Mouse (Mus musculus) natural killer cell, adult 2 months (primary cell): ENCODE results near the gene Atg16l2.

Experiments
- DNase-seq, 2 experiments: peaks; one replicate each; pipeline ENCODE4 v3.0.0; 2022; ENCODE audit warnings: low spot score in 2 of 2

Gene Atg16l2

DNA sequence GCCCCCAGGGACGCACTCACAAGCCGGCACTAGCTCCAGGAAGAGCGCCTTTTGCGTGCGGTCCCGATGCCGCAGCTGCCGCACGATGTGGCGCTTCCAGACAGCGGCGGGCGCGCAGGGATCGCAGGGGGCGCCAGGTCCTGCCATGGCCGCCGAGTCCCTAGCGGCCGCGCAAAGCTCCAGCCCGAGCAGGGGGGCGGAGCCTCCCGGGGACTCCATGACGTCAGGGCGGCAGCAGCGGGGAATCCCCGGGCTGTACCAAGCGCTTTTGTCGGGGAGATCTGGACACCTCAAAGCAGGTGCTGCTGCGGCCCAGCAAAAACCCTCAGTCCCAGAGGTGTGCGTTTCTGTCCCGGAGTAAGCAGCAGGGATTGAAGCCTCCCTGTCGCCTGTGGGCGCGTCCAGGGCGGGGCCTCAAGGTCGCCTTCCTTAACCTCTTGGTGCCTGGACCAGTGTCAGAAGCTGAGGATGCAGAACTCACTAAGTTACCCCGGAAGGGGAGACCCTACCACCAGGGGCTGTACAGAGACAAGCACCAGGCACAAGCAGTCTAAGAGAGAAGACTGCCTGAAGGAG lies at the start of gene Atg16l2:
Atg16l2 (minus strand) TSS at position 371 of the 576 bp plus-strand sequence.
- peak; percentile 98 to 99 for DNase-seq

DNA sequence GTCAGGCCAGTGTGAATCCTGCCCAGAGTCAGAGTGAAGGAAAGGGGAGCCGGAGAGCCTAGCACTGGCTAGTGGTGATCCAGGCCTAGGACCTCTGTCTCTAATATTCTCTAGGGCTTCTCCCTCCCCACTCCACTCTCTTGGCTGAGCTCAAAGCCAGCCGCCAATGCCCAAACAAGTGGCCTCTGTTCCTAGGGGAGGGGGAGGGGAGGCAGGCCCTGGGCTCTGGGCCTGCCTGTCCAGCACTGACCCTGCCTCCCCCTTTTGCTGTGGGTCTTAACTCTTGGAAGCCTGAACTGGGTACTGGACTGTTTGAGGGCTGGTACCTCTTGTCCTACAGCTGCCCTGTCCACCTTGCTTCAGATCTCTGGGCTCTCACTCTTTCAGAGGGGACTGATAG lies 47.8 kb upstream of the Atg16l2 start:
- no peak for DNase-seq

DNA sequence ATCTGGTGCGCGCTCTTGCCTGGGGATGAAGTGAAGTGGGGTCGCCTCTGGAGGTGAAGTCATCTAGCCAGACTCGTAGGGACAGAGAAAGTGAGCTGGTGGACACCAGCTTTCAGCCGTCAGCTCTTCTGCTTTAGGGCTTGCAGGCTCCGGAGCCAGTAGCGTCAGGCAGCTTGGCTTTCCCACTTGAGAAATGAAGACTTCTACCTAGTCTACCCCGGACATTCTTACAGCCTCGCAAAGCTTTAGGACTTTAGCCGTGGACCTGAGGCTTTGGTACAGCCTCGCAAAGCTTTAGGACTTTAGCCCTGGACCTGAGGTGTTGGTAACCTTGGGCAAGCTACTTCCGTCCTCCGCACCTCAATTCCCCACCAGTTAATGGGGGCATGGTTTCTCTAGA lies 46.3 kb upstream of the Atg16l2 start:
- DNase-seq: no peak

DNA sequence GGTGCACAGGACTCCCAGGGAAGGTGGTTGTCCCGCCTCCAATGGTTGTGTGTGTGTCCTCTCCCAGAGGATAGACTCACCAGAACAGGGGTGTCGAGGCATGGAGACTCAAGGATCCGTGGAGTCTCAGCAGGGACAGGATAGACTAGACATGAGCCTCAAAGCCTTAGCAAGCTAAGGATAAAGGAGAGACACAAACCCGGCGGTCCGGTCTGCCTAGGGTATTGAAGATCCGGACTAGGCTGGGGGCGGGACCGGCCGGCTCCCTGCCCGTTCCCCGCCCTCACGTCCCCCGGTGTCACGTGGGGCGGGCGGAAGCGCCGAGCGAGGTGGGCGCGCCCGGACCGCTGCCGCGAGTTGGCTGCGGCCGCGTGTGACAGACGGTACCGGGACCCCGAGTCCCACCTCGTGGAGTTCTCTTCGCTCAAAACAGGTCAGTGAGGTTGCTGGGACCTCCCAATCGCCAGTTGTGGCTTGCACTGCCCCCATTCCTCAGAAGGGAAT lies 45.8 kb upstream of the Atg16l2 start, which contains the start of gene Arap1:
Arap1 (plus strand) TSS at position 301 of the 504 bp plus-strand sequence.
- peak; percentile 58 to 67 for DNase-seq

DNA sequence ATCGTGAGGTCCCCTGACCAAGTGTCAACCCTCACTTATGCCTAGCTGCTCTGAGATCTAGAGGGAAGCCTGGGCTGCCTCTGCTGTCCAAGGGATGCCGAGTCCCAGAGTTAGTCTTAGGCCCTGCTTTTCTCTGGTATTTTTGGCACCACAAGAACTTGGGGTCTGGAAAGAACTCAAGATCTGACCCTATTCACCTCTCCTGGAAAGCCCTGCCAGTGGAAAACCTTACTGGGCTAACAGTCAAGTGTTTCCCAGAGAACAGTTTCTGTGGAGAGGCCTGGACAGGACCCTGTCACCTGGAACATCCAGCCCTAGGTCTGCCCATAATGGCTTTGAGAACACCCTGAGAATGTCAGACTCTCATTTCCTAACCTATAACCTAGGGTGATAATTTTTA lies 44.9 kb upstream of the Atg16l2 start:
- no peak for DNase-seq

DNA sequence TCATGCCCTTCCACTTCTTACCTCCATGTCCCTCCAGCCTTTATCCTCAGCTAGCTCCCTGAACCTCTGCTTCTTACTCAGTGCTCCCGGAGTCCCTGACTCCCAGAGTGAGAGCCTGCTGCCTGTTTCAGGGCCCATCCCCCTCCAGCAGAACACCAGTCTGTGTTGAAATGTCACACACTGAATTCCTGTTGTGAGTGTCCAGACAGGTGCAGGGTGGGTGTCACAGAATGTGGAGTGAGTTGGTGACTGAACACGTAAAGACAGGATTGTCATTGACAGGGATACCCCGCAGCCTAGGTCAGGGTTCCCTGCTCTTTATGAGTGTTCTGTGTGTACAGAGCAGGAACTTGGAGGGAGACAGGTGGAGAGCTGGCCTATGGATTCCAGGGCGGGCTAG lies 42.8 kb upstream of the Atg16l2 start:
- DNase-seq: no peak

DNA sequence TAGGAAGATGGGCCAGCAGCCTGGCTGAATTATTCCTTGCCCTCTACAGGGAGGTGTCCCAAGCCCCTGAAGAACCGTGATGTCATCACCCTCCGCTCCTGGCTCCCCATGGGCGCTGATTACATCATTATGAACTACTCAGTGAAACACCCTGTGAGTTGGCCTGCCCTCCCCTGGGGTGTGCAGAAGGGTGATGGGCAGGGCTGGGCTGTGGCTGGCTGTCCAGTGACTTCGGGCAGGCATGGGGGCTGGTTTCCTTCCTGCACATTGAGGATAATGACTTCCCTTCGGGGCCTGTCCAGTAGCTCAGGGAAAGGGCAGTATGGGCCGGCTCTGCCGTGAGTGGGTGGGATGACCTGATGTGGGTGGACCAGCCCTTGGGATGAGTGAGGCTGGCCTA lies 41.1 kb upstream of the Atg16l2 start:
- DNase-seq: no peak

DNA sequence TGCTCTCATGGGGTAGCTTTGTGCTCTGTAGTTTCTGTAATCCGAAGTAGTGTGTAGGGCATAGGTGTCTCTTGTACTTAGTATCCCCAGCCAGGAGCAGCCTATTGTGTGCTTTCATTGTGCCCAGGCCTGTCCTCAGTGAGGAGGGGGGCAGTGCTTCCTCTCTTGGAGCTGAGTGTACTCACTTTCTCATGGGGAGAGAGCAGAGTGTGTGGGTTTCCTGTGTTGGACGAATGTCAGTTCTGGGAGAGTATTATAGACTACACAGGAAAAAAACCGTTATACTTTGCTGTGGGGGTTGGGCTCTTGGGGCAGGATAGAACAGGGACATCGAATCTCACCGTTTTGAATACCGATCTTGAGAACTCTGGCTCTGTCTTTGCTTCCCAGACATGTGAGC lies 39.4 kb upstream of the Atg16l2 start:
- DNase-seq: no peak

DNA sequence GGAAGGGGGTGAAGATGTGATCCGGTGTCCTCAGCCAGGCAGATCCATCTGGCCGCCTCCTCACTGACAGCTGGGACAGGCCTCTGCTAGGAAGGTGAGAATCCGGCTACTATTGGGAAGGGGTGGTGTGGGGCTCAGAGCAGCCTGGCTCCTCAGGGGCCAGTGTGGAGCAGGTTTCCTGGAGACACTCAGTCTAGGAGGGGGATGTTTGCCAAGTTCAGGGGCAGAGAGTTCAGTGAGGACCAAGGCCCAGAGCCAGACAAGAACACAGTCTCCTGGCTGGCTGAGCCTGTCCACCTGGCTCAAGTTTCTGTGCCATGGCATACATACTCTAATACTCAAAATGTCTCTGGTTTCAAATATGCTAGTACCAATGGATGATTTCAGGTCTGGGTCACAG lies 35.4 kb upstream of the Atg16l2 start:
- DNase-seq: no peak

DNA sequence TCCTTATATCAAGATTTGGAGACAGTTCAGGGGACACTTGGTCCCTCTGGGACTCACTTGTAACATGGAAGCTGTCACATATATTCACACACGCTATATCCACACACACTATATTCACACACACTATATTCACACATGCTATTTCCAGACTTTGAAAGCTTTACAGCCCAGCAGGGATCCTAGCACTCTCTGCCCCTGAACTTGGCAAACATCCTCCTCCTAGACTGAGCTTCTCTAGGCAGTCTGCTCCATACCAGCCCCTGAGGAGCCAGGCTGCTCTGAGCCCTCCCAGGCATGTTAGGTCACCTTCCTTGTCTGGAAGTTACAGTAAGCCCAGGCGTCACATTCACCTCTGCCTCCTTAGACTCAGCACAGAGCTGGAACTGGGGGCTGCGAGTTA lies 34.6 kb upstream of the Atg16l2 start:
- no peak for DNase-seq

DNA sequence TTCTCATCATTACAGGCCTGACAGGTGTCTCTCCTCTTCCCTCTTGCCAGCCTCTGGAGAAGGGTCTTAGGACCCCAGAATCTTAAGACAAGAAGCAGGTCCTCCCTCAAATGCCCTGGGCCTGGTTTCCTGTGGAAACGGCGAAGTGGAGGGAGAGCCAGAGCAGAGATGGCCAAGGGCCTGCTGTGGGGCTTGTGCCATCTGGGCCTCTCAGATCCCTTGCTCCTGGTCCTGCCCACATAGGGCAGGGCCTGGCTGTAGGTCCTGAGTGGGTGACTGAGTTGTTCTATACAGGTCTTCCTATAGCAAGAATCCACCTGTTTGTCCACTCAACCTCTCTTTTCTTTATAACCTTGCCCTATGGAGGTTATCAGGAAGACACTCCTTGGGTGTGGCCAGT lies 33.2 kb upstream of the Atg16l2 start:
- DNase-seq: no peak

DNA sequence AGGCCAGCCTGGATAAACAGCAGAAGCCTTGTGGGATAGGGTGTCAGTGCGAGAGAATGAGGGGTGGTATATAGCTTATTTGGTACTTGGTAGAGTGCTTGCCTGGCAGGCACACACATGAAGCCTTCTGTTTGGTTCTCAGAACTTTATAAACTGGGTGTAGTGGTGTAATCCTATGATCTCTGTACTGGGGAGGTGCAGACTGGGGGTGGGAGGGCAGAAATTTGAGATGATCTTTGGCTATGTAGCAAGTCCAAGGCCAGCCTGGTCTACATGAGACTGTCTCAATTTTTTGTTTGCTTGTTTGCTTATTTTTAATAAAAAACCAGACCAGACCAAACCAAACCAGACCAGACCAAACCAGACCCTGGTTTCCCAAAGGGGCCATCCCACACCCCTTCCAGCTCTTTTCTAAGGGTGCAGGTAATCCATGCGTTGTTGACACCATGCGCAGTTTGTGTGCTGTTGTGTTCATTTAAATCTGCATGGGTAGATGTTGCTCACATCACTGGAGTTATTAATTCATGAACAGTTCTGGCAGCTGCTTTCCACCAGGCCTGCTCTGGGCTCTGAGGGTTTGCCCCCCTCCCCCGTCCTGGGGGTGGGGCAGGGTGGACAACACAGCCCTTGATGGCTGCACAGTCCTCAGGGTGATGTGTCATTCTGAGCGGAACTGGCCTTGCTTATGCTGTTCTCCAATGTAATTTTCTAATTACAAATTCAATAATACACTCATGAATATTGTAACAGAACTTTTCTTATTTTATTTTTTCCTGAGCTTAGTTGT lies 30.2 kb upstream of the Atg16l2 start:
- no peak for DNase-seq

DNA sequence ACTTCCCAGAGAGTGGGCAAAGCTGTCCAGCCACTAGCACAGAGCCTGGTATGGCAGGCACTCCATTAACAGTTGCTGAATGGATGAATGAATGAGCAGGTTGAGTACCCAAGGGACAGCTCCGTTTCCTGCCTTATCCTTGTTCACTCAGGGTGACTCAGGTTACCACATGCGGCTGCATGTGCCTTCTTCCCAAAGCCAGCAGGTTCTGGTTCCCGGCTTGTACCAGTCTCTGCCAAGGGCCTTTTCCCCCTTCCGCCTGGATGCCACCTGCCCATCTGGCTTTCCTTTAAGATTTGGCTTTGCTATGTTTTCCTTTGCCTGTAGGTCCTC lies 28.8 kb upstream of the Atg16l2 start:
- no peak for DNase-seq

DNA sequence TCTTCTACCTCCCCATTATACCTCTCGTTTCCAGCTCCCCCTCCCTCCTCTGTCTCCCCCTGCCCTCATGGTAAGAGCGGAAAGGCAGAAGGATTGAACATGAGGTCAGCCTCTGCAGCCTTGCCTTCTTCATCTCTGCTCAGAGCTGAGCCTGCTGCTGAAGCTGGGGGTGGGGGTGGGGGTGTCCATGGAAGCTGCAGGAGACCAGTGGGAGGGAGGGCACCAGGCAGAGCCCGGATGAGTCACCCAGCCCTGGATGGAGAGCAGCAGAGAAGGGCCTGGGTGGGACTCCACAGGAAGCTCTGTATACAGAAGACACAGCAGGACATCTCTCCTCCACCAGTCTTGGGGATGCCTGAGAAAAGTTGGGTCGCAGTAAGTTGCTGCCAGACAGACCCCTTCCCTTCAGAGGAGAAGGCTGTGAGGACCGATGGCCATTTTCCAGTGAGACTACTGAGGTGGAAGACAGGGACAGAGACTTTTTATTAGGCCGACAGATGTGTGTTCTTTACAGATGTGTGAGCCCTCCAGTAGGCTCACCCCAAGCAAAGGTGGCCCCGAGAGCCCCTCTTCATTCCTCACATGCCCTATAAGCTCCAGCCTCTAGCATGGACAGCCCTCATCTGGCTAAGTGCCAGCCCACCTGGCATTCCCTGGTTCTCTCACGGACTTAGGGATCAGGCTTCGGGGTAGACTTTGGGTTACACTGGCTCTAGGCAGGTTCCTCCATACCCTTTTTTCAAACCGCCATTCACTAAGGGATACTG lies 28.2 kb upstream of the Atg16l2 start:
- DNase-seq: no peak

DNA sequence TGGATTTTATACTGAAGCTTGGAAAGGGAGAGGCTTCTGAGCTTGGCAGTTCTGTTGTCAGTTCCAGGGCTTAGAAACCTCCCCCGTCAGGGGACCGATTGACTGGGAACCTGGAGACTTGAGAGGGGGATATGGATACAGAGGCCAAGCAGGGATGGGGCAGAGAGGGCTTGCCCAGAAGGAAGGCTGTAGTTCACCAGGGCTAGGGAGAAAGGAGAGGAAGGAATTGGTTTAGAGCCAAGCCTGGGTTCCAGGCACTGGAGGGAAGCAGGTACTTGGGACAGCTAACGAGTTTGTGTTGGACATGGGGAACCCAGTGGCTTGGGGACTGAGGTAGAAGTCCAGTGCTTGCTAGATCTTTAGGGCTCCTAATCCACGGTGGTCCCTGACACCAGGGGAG lies 27.6 kb upstream of the Atg16l2 start:
- DNase-seq: no peak

DNA sequence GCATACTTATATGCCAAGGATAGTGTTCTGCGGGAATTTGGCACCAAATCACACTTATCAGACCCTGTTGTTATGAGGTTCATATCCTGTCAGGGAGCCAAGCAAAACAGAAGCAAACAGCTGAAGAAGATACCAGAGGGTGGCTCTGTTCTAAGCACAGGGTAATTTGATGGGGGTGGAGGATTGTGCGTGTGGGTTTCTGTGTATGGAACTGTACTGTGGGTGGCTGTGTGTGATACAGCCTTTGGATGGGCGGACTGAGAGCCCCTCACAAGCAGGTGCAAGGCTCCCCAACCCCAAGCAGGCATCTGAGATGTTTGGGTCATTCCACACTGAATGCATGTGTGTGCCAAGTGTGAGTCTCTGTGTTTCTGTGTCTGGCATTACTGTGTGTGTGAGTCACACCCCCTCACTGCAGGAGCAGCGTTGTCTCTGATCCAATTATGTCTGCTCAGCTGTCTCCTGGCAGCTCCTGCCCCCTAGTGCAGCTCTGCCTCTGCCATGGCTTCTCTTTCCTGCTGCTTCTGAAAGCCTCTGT lies 26.6 kb upstream of the Atg16l2 start:
- DNase-seq: no peak

DNA sequence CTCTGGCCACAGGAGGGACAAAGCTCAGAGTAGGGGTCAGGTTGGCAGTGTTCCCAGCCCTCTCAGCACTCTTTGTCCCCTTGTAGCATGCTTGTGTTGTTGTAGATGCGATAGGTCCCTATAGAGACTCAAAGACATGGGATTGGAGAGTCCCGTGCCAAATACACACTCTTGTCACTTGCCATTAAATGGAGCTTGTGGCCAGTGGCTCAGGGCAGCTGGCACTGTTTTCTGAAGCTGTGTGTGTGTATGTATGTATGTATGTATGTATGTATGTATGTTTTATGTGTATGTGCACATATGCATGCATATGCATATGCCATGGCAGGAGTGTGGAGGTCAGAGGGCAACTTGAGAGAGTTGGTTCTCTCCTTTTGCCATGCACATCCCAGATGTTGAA lies 25.7 kb upstream of the Atg16l2 start:
- no peak for DNase-seq

DNA sequence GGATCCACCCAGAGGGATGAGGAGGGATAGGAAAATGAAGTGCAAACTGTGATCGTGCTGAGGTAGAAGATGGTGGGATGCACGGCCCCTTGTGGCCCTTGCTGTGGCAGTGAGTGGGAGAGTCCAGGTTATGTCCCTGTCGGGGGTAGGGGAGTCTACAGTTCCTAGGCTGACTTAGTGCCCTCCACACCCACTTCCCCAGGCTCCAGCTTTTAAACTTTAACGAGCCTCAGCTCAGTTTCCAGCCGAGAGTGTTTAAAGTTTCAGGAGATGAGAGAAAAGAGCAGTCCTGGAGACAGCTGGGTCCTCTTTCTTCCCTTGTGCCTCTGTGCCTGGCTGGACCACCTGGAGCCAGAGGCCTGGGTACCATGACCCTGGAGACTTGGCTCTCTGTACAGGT lies 25.2 kb upstream of the Atg16l2 start:
- no peak for DNase-seq

DNA sequence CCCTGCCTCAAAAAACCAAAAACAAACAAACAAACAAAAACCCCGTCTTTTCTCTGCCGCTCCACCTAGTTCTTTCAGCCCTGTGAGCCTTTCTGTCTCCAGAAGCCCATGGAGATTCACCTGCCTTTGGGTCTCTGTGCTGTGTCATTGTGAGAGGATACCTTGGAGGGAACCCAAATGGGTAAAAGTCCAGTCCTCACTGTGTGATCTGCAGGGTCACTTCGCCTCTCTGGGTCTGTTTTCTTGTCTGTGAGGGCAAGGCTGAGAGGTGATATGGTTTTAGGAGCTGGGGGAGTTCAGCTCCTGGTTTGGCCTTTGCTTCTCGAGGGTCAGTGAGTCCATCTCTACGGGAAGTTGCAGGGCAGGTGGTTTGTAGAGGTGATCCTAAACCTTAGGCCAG lies 24.0 kb upstream of the Atg16l2 start:
- DNase-seq: no peak

DNA sequence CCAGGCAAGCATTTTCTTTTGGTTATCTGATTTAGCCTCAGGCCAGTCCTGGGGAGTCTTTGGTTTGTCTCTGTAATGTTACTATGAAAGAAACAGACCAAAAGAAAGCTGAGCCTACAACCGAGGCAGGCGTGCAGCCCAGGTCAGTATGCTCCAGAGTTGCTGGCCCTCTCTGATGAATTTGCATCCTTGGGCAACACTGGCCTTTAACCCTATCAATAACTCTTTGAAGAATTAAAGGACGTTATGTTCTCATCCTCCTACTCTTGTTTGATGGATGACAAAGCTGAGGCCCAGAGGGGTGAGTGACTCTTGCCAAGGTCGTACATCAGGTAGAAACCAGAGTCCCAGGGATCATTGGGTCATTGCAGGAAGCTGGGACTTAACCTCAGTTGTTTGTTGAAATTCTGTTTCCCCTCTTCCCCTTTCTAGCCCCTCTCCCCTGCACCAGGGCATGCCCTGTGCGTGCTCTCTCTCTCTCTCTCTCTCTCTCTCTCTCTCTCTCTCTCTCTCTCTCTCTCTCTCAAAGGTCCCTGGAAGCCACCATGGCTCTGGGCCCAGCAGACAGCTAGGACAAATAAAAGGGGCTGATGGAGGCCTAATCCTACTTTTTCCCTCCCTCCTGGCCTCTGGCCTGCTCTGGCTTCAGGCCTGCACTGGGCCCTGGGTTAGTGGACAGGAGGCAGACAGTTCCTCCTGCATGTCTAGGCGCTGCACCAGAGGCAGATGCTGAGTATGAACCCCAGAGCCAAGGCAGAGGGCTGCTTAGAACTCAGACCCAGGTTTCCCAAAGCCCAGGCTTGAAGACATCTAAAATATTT lies 22.3 kb upstream of the Atg16l2 start:
- no peak for DNase-seq

DNA sequence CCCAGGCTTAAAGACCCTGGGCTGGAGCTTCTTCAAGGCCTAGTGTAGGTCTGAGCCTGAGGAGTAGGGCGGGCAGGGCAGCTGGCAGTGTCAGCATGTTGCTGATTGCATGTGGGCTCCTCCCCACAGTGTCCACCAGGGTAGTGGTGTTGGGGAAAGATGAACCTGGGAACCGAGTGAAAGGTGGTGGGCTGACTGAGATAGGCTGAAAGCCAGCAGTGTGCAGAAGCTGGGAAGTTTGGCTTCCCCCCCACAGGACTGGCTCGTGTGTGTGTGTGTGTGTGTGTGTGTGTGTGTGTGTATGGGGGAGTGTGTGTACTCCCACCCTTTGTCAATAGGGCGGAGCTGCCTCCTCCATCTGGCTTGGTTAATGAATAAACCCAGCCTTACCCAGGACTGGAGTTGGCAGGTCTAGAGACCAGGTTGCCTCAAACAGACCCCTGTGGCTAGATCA lies 21.1 kb upstream of the Atg16l2 start:
- no peak for DNase-seq
